Mouse (Mus musculus) CH12.LX (cell line): Measurements from ENCODE around the gene Foxo4. TPM values are rescaled to one million over a fixed set of nuclear protein-coding genes. Genes with fewer than 3 reads are reported as not detected.

Source experiments
- DNase-seq: peaks from one replicate; pipeline ENCODE4 v3.0.0-alpha.2; 2013; ENCODE audit errors: extremely low read depth
- H3K27ac ChIP-seq: 2 replicates; pipeline ENCODE4 v1.5.1; 2012; ENCODE audit warnings: low read depth, mild to moderate bottlenecking, control low read depth, moderate library complexity; ENCODE audit not compliant: insufficient read depth
- H3K27me3 ChIP-seq: replicated peaks from 2 replicates; pipeline ENCODE3; 2012; ENCODE audit warnings: inconsistent platforms
- H3K36me3 ChIP-seq, 2 experiments: replicated peaks in 1 of 2; 2 replicates each; pipeline versions ENCODE3 to v1.6.1; 2012; ENCODE audit warnings: inconsistent platforms in 1 of 2, low read length in 1 of 2, mild to moderate bottlenecking in 1 of 2, mixed read lengths in 1 of 2, moderate library complexity in 1 of 2; ENCODE audit not compliant: control insufficient read depth in 1 of 2, insufficient read depth in 1 of 2
- H3K4me1 ChIP-seq, 2 experiments: 2 replicates each; pipeline ENCODE4 v1.6.1; 2012; ENCODE audit warnings: inconsistent platforms in 1 of 2, moderate library complexity in 1 of 2; ENCODE audit not compliant: insufficient read depth in 2 of 2, control insufficient read depth in 1 of 2
- H3K4me2 ChIP-seq: 2 replicates; pipeline ENCODE4 v1.6.1; 2012; ENCODE audit warnings: low read depth, mild to moderate bottlenecking, control low read depth; ENCODE audit not compliant: poor library complexity, insufficient read depth, severe bottlenecking
- H3K4me3 ChIP-seq, 3 experiments: fragments of 150-350 bp in 1 of 3; sonication (generic) in 1 of 3; replicated peaks in 1 of 3; 2 replicates each; pipeline versions ENCODE3 to v1.5.1; 2011 to 2012; ENCODE audit warnings: low read depth in 2 of 3, low read length in 2 of 3, mild to moderate bottlenecking in 2 of 3, moderate library complexity in 2 of 3, control low read depth in 1 of 3, improper control_type of control experiment in 1 of 3, inconsistent platforms in 1 of 3, mixed read lengths in 1 of 3; ENCODE audit not compliant: poor library complexity in 1 of 3
- H3K79me2 ChIP-seq: replicated peaks from 2 replicates; pipeline ENCODE4 v1.6.1; 2012; ENCODE audit warnings: mild to moderate bottlenecking, moderate library complexity; ENCODE audit not compliant: control insufficient read depth, poor library complexity, insufficient read depth, severe bottlenecking; ENCODE audit errors: extremely low read depth
- H3K9ac ChIP-seq: 2 replicates; pipeline ENCODE4 v1.6.1; 2012; ENCODE audit warnings: low read depth, mild to moderate bottlenecking, control low read depth, moderate library complexity; ENCODE audit not compliant: insufficient read depth
- H3K9me3 ChIP-seq: replicated peaks from 2 replicates; pipeline ENCODE3; 2012; ENCODE audit warnings: low read length, inconsistent platforms, mixed read lengths
- BHLHE40 ChIP-seq: IDR thresholded peaks from 2 replicates; pipeline ENCODE4 v1.6.1; 2011; ENCODE audit warnings: mild to moderate bottlenecking, low read depth, low read length, improper control_type of control experiment
- CHD1 ChIP-seq: IDR thresholded peaks from 2 replicates; pipeline ENCODE4 v1.6.1; 2012; ENCODE audit warnings: low read depth, low read length, improper control_type of control experiment, inconsistent platforms
- CTCF ChIP-seq, 2 experiments: IDR thresholded peaks in 1 of 2; conservative IDR thresholded peaks in 1 of 2; 2 replicates each; pipeline ENCODE4 v1.5.1; 2011 to 2012; ENCODE audit warnings: low read depth in 2 of 2, low read length in 2 of 2, improper control_type of control experiment in 1 of 2, inconsistent platforms in 1 of 2, mild to moderate bottlenecking in 1 of 2, moderate library complexity in 1 of 2
- ELF1 ChIP-seq: IDR thresholded peaks from 2 replicates; pipeline ENCODE4 v1.6.1; 2014; ENCODE audit warnings: low read depth, mild to moderate bottlenecking, inconsistent platforms, low read length, improper control_type of control experiment
- ETS1 ChIP-seq: conservative IDR thresholded peaks from 2 replicates; pipeline ENCODE4 v1.6.1; 2012; ENCODE audit warnings: low read depth, mild to moderate bottlenecking, inconsistent platforms, low read length, improper control_type of control experiment, moderate library complexity
- HCFC1 ChIP-seq: IDR thresholded peaks from 2 replicates; pipeline ENCODE4 v1.6.1; 2012; ENCODE audit warnings: low read depth, mild to moderate bottlenecking, inconsistent platforms, low read length, improper control_type of control experiment
- JUN ChIP-seq: IDR thresholded peaks from 2 replicates; pipeline ENCODE4 v1.6.1; 2011; ENCODE audit warnings: low read depth, mild to moderate bottlenecking, low read length, improper control_type of control experiment, moderate library complexity; ENCODE audit not compliant: insufficient read depth
- KAT2A ChIP-seq: IDR thresholded peaks from 2 replicates; pipeline ENCODE4 v1.6.1; 2012; ENCODE audit warnings: low read length, improper control_type of control experiment, inconsistent platforms; ENCODE audit not compliant: insufficient replicate concordance
- MXI1 ChIP-seq: IDR thresholded peaks from 2 replicates; pipeline ENCODE4 v1.6.1; 2011; ENCODE audit warnings: mild to moderate bottlenecking, low read depth, low read length, improper control_type of control experiment
- MYC ChIP-seq: IDR thresholded peaks from 2 replicates; pipeline ENCODE4 v1.6.1; 2011; ENCODE audit warnings: low read depth, mild to moderate bottlenecking, improper control_type of control experiment, low read length
- NELFE ChIP-seq: IDR thresholded peaks from 2 replicates; pipeline ENCODE4 v1.6.1; 2011; ENCODE audit warnings: low read depth, low read length, improper control_type of control experiment
- NRF1 ChIP-seq: IDR thresholded peaks from 2 replicates; pipeline ENCODE4 v1.6.1; 2014; ENCODE audit warnings: low read depth, mild to moderate bottlenecking, inconsistent platforms, low read length, improper control_type of control experiment, moderate library complexity
- PAX5 ChIP-seq: IDR thresholded peaks from 2 replicates; pipeline ENCODE4 v1.6.1; 2012; ENCODE audit warnings: low read length, inconsistent platforms, mixed read lengths
- RAD21 ChIP-seq: IDR thresholded peaks from 2 replicates; pipeline ENCODE4 v1.6.1; 2011; ENCODE audit warnings: low read depth, mild to moderate bottlenecking, low read length, improper control_type of control experiment, moderate library complexity
- RCOR1 ChIP-seq: conservative IDR thresholded peaks from 2 replicates; pipeline ENCODE4 v1.6.1; 2012; ENCODE audit warnings: low read depth, mild to moderate bottlenecking, inconsistent platforms, low read length, improper control_type of control experiment
- SMC3 ChIP-seq: IDR thresholded peaks from 2 replicates; pipeline ENCODE4 v1.6.1; 2011; ENCODE audit warnings: low read depth, low read length, improper control_type of control experiment
- TCF12 ChIP-seq: IDR thresholded peaks from 2 replicates; pipeline ENCODE4 v1.6.1; 2014; ENCODE audit warnings: low read depth, mild to moderate bottlenecking, inconsistent platforms, low read length, improper control_type of control experiment
- UBTF ChIP-seq: IDR thresholded peaks from 2 replicates; pipeline ENCODE4 v1.6.1; 2012; ENCODE audit warnings: low read depth, mild to moderate bottlenecking, inconsistent platforms, low read length, improper control_type of control experiment, moderate library complexity
- USF1 ChIP-seq: IDR thresholded peaks from 2 replicates; pipeline ENCODE4 v1.6.1; 2014; ENCODE audit warnings: low read depth, mild to moderate bottlenecking, inconsistent platforms, low read length, improper control_type of control experiment
- ZKSCAN1 ChIP-seq: IDR thresholded peaks from 2 replicates; pipeline ENCODE4 v1.6.1; 2012; ENCODE audit warnings: low read depth, inconsistent platforms, low read length, improper control_type of control experiment, borderline replicate concordance
- ZMIZ1 ChIP-seq: IDR thresholded peaks from 2 replicates; pipeline ENCODE4 v1.6.1; 2012; ENCODE audit warnings: low read depth, mild to moderate bottlenecking, inconsistent platforms, low read length, improper control_type of control experiment
- ZNF384 ChIP-seq: IDR thresholded peaks from 2 replicates; pipeline ENCODE4 v1.6.1; 2012; ENCODE audit warnings: low read depth, low read length, improper control_type of control experiment, inconsistent platforms
- dilution Hi-C: fragments of 300-500 bp; cut with MboI; formaldehyde crosslinking; loops from 2 replicates; pipeline ENCODE4 v1.14.3; 2020; ENCODE audit warnings: low sequenced_read_pairs; ENCODE audit not compliant: extremely low pct_unique_long_range_greater_than_20kb, extremely low pct_ligation_motif_present
- in situ Hi-C: fragments of 300-500 bp; cut with MboI; formaldehyde crosslinking; loops from 3 replicates; pipeline ENCODE4 v1.14.3; 2019; ENCODE audit warnings: low sequenced_read_pairs, low pct_ligation_motif_present, low pct_unique_long_range_greater_than_20kb, mixed read lengths
- polyA plus RNA-seq: library from polyadenylated mRNA; unstranded; fragments of >175 nt; gene quantifications from 2 replicates; pipeline ENCODE4 v1.2.1, GENCODE M21; 2012; ENCODE audit warnings: low read depth; ENCODE audit not compliant: insufficient read length
- total RNA-seq, 2 experiments: library from RNA; depleted of rRNA; stranded (reverse); fragments of 300-350 nt in 1 of 2; fragments of >200 nt in 1 of 2; gene quantifications; 2 replicates each; pipeline ENCODE4 v1.2.3; 2012 to 2014

Gene Foxo4
- total and polyA plus RNA-seq, 3 experiments = 8.2 to 10.5 (median 9.0) TPM

DNA sequence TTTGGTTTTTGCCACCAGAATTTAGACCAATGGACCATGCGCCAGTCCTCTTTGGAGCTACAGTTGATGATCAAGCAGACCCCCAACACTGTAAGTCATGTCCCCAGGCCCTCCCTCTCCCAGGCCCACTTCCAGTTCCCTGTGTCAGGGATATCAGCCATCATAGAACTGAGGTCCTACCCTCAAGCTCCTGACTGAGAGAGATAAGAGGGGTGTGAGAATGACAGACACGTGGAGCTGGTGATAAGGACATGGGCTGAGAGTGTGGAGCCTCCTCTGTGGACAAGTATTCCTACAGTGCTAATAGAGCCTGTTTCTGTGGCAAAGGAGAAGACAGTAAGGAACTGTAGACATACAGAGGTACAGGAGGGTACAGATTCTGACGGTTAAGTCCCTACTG lies 33.2 kb downstream of the Foxo4 start:
- Histone ChIP-seq H3K4me3 (no peak overlapping the region), H3K36me3 (peaks cover 79 to 98% of the 10 kb centered on the region in 2 experiments), H3K4me1 (no peaks in the 10 kb centered on the region), H3K27me3 (no peaks in the 10 kb centered on the region), H3K4me2 (no peak overlapping the region), H3K79me2 (no peaks in the 10 kb centered on the region), H3K9ac (no peak overlapping the region), H3K9me3 (no peaks in the 10 kb centered on the region), H3K27ac (no peak overlapping the region)
- TF ChIP-seq JUN (no peak), ETS1 (no peak), RAD21 (no peak), KAT2A (no peak), PAX5 (no peak), CHD1 (no peak), USF1 (no peak), ZMIZ1 (no peak), ELF1 (no peak), MXI1 (no peak), RCOR1 (no peak), MYC (no peak), HCFC1 (no peak), CTCF (conservative IDR thresholded peaks at IDR 0.05 in 1 of 2, IDR thresholded peaks at IDR 0.05 in 1 of 2; ENCODE audit: low read depth in 2 of 2, low read length in 2 of 2) (no peak)
- dilution Hi-C loops = no loop called here
- in situ Hi-C loops = loop anchor here (25.0 kb wide), 1 partner anchor 150 kb away; no protein-coding TSS in a partner anchor
- no peak for DNase-seq

- in situ Hi-C loops = loop anchor here (25.0 kb wide), 1 partner anchor 151 kb away; no protein-coding TSS in a partner anchor
- dilution Hi-C loops = no loop called here
- H3K27me3 ChIP-seq = no peaks in the 10 kb centered on the region
- no peak for TF ChIP-seq RCOR1
- no peak for TF ChIP-seq HCFC1
- TF ChIP-seq TCF12 = no peak
- no peak for TF ChIP-seq JUN
- no peak for TF ChIP-seq UBTF
- no peak for TF ChIP-seq NELFE
- no peak for TF ChIP-seq BHLHE40
- no peak for TF ChIP-seq ZNF384
- TF ChIP-seq SMC3 = no peak
- TF ChIP-seq ZKSCAN1 = no peak
- TF ChIP-seq NRF1 = no peak
- TF ChIP-seq MXI1 = no peak
- DNase-seq = no peak
- H3K9me3 ChIP-seq = no peaks in the 10 kb centered on the region
- H3K36me3 ChIP-seq = peaks cover 79 to 98% of the 10 kb centered on the region in 2 experiments
- H3K4me2 ChIP-seq = no peak overlapping the region
- H3K79me2 ChIP-seq = no peaks in the 10 kb centered on the region
- no peak overlapping the region for H3K9ac ChIP-seq
- no peak overlapping the region for H3K4me3 ChIP-seq
- H3K4me1 ChIP-seq = no peaks in the 10 kb centered on the region
- H3K27ac ChIP-seq = no peak overlapping the region
Measured at GRCm38 (mm10) chrX:101288432-101288831, 34.1 kb downstream of the Foxo4 start.
